In genomic region chr1:35619476-35619875, GRCm38 (mm10) we compare ENCODE assay signal across 25 mouse cellular contexts.
DNase-seq lines count a peak whose midpoint lies in the region; ATAC-seq and TF ChIP-seq lines count a peak whose summit lies in the region.
"Had no signal": no experiment of that assay in that cellular context is flagged by ENCODE, and none has a peak within 500 bp of the region (broad histone marks: within the 10 kb centered on the region; RNA-seq: fewer than 3 reads in every experiment).

No protein-coding gene starts in this region.

- H3K36me3 ChIP-seq in spleen, adult 2 months (ENCODE audit: control insufficient read depth, insufficient read depth, low read length): no peaks in the 10 kb centered on the region
- H3K36me3 ChIP-seq: embryonic facial prominence, embryonic 12.5 days; embryonic facial prominence, embryonic 15.5 days; heart, embryonic 12.5 days; heart, embryonic 15.5 days; hindbrain, embryonic 10.5 days; hindbrain, embryonic 13.5 days had no signal

- peak overlapping the region; percentile 48 for H3K27ac ChIP-seq in spleen, adult 2 months (ENCODE audit: insufficient read depth, low read length)
- H3K27ac ChIP-seq: embryonic facial prominence, embryonic 12.5 days; embryonic facial prominence, embryonic 15.5 days; gastrocnemius, adult 2 months; heart, embryonic 15.5 days; hindbrain, embryonic 10.5 days; hindbrain, embryonic 13.5 days had no signal

- WGBS in spleen, adult 2 months: 66% methylated on average over 4 of the region's 4 CpGs

- TF ChIP-seq CTCF in spleen, adult 2 months (IDR thresholded peaks at IDR 0.05; ENCODE audit: extremely low read depth, insufficient read depth, insufficient read length, insufficient replicate concordance): no peak

- H3K27me3 ChIP-seq in spleen, adult 2 months (ENCODE audit: control insufficient read depth, insufficient read depth, low read length): no peaks in the 10 kb centered on the region
- H3K27me3 ChIP-seq: embryonic facial prominence, embryonic 12.5 days; embryonic facial prominence, embryonic 15.5 days; heart, embryonic 12.5 days; heart, embryonic 15.5 days; hindbrain, embryonic 13.5 days had no signal

- H3K4me1 ChIP-seq in spleen, adult 2 months (ENCODE audit: control insufficient read depth, insufficient read depth, insufficient read length): peaks cover 11% of the 10 kb centered on the region; the same call in 1 of the 2 replicates
- H3K4me1 ChIP-seq: embryonic facial prominence, embryonic 12.5 days; embryonic facial prominence, embryonic 15.5 days; heart, embryonic 12.5 days; heart, embryonic 15.5 days; hindbrain, embryonic 10.5 days; hindbrain, embryonic 13.5 days had no signal

- ATAC-seq in neutrophil, adult 5-6 weeks (ENCODE audit: extremely low read depth, insufficient number of reproducible peaks, low FRiP score, poor library complexity, severe bottlenecking): peak; percentile 69; the same call in 1 of the 2 replicates
- ATAC-seq in megakaryocyte, adult 5-6 weeks (ENCODE audit: poor library complexity, severe bottlenecking): no peak
- ATAC-seq: forebrain, embryonic 14.5 days; forebrain, postnatal 0 days; hindbrain, embryonic 16.5 days had no signal

- no peak overlapping the region for H3K4me3 ChIP-seq in spleen, adult 2 months (ENCODE audit: extremely low read depth, insufficient read depth, insufficient read length)
- H3K4me3 ChIP-seq: embryonic facial prominence, embryonic 12.5 days; embryonic facial prominence, embryonic 15.5 days; gastrocnemius, adult 2 months; heart, embryonic 12.5 days; heart, embryonic 15.5 days; hindbrain, embryonic 10.5 days; hindbrain, embryonic 13.5 days had no signal

- no peak for TF ChIP-seq POLR2A in spleen, adult 2 months (IDR thresholded peaks at IDR 0.05; ENCODE audit: low read depth, low read length)

- DNase-seq in retina, embryonic 14.5 days (ENCODE audit: low spot score): peak; percentile 10
- DNase-seq in retina, postnatal 1 day: no peak
- peak; percentile 9 to 62 for DNase-seq in spleen, adult 2 months (ENCODE audit: low read depth in 1 of 2, low spot score in 2 of 2)
- DNase-seq in cerebellum, postnatal 14 days: no peak
- DNase-seq in embryo, embryonic 10.5 days (ENCODE audit: low spot score): no peak
- DNase-seq: adrenal gland, adult 8-10 months; adrenal gland, postnatal 25 days; cerebellum, adult 11-12 months; cerebellum, adult 8-10 months; cerebellum, postnatal 10 days; forebrain, postnatal 0 days; gastrocnemius, adult 2 months; gastrocnemius, postnatal 14 days; heart, postnatal 10 days; heart, postnatal 36 days had no signal

Comparison
In these comparisons a context has a peak if more than half of its experiments do, and no peak if none do; other contexts are left out.
1. DNase-seq: peak in retina, embryonic 14.5 days (single experiment) and spleen, adult 2 months (2 of 2); none in retina, postnatal 1 day (single experiment), cerebellum, postnatal 14 days (0 of 2) and embryo, embryonic 10.5 days (single experiment).